Mouse (Mus musculus) CH12.LX (cell line): ENCODE measurements at regions not wholly inside any gene's neighbourhood (a gene's known extent, or its start where the extent isn't known, plus 50 kb on each side); places are given as distances from the start of the nearest gene placed in this dataset.

ENCODE experiments used
- DNase-seq: peaks from one replicate; pipeline ENCODE4 v3.0.0-alpha.2; 2013; ENCODE audit errors: extremely low read depth
- H3K27ac ChIP-seq: 2 replicates; pipeline ENCODE4 v1.5.1; 2012; ENCODE audit warnings: low read depth, mild to moderate bottlenecking, control low read depth, moderate library complexity; ENCODE audit not compliant: insufficient read depth
- H3K27me3 ChIP-seq: replicated peaks from 2 replicates; pipeline ENCODE3; 2012; ENCODE audit warnings: inconsistent platforms
- H3K36me3 ChIP-seq, 2 experiments: replicated peaks in 1 of 2; 2 replicates each; pipeline versions ENCODE3 to v1.6.1; 2012; ENCODE audit warnings: inconsistent platforms in 1 of 2, low read length in 1 of 2, mild to moderate bottlenecking in 1 of 2, mixed read lengths in 1 of 2, moderate library complexity in 1 of 2; ENCODE audit not compliant: control insufficient read depth in 1 of 2, insufficient read depth in 1 of 2
- H3K4me1 ChIP-seq, 2 experiments: 2 replicates each; pipeline ENCODE4 v1.6.1; 2012; ENCODE audit warnings: inconsistent platforms in 1 of 2, moderate library complexity in 1 of 2; ENCODE audit not compliant: insufficient read depth in 2 of 2, control insufficient read depth in 1 of 2
- H3K4me2 ChIP-seq: 2 replicates; pipeline ENCODE4 v1.6.1; 2012; ENCODE audit warnings: low read depth, mild to moderate bottlenecking, control low read depth; ENCODE audit not compliant: poor library complexity, insufficient read depth, severe bottlenecking
- H3K4me3 ChIP-seq, 3 experiments: fragments of 150-350 bp in 1 of 3; sonication (generic) in 1 of 3; replicated peaks in 1 of 3; 2 replicates each; pipeline versions ENCODE3 to v1.5.1; 2011 to 2012; ENCODE audit warnings: low read depth in 2 of 3, low read length in 2 of 3, mild to moderate bottlenecking in 2 of 3, moderate library complexity in 2 of 3, control low read depth in 1 of 3, improper control_type of control experiment in 1 of 3, inconsistent platforms in 1 of 3, mixed read lengths in 1 of 3; ENCODE audit not compliant: poor library complexity in 1 of 3
- H3K79me2 ChIP-seq: replicated peaks from 2 replicates; pipeline ENCODE4 v1.6.1; 2012; ENCODE audit warnings: mild to moderate bottlenecking, moderate library complexity; ENCODE audit not compliant: control insufficient read depth, poor library complexity, insufficient read depth, severe bottlenecking; ENCODE audit errors: extremely low read depth
- H3K9ac ChIP-seq: 2 replicates; pipeline ENCODE4 v1.6.1; 2012; ENCODE audit warnings: low read depth, mild to moderate bottlenecking, control low read depth, moderate library complexity; ENCODE audit not compliant: insufficient read depth
- H3K9me3 ChIP-seq: replicated peaks from 2 replicates; pipeline ENCODE3; 2012; ENCODE audit warnings: low read length, inconsistent platforms, mixed read lengths
- BHLHE40 ChIP-seq: IDR thresholded peaks from 2 replicates; pipeline ENCODE4 v1.6.1; 2011; ENCODE audit warnings: mild to moderate bottlenecking, low read depth, low read length, improper control_type of control experiment
- ELF1 ChIP-seq: IDR thresholded peaks from 2 replicates; pipeline ENCODE4 v1.6.1; 2014; ENCODE audit warnings: low read depth, mild to moderate bottlenecking, inconsistent platforms, low read length, improper control_type of control experiment
- GABPA ChIP-seq: IDR thresholded peaks from 2 replicates; pipeline ENCODE4 v1.6.1; 2012; ENCODE audit warnings: low read depth, low read length, improper control_type of control experiment, inconsistent platforms; ENCODE audit not compliant: insufficient replicate concordance
- IRF4 ChIP-seq: IDR thresholded peaks from 2 replicates; pipeline ENCODE4 v1.6.1; 2014; ENCODE audit warnings: low read depth, mild to moderate bottlenecking, inconsistent platforms, low read length, improper control_type of control experiment
- MAFK ChIP-seq: IDR thresholded peaks from 2 replicates; pipeline ENCODE4 v1.6.1; 2011; ENCODE audit warnings: low read length, improper control_type of control experiment; ENCODE audit not compliant: insufficient replicate concordance
- MAZ ChIP-seq: IDR thresholded peaks from 2 replicates; pipeline ENCODE4 v1.6.1; 2012; ENCODE audit warnings: low read depth, mild to moderate bottlenecking, inconsistent platforms, low read length, improper control_type of control experiment, moderate library complexity
- MEF2A ChIP-seq: IDR thresholded peaks from 2 replicates; pipeline ENCODE4 v1.6.1; 2014; ENCODE audit warnings: low read depth, mild to moderate bottlenecking, inconsistent platforms, low read length, improper control_type of control experiment, borderline replicate concordance
- NELFE ChIP-seq: IDR thresholded peaks from 2 replicates; pipeline ENCODE4 v1.6.1; 2011; ENCODE audit warnings: low read depth, low read length, improper control_type of control experiment
- POLR2A ChIP-seq: IDR thresholded peaks from 2 replicates; pipeline ENCODE4 v1.6.1; 2011; ENCODE audit warnings: low read depth, mild to moderate bottlenecking, improper control_type of control experiment, low read length
- RAD21 ChIP-seq: IDR thresholded peaks from 2 replicates; pipeline ENCODE4 v1.6.1; 2011; ENCODE audit warnings: low read depth, mild to moderate bottlenecking, low read length, improper control_type of control experiment, moderate library complexity
- TCF12 ChIP-seq: IDR thresholded peaks from 2 replicates; pipeline ENCODE4 v1.6.1; 2014; ENCODE audit warnings: low read depth, mild to moderate bottlenecking, inconsistent platforms, low read length, improper control_type of control experiment
- USF1 ChIP-seq: IDR thresholded peaks from 2 replicates; pipeline ENCODE4 v1.6.1; 2014; ENCODE audit warnings: low read depth, mild to moderate bottlenecking, inconsistent platforms, low read length, improper control_type of control experiment
- ZKSCAN1 ChIP-seq: IDR thresholded peaks from 2 replicates; pipeline ENCODE4 v1.6.1; 2012; ENCODE audit warnings: low read depth, inconsistent platforms, low read length, improper control_type of control experiment, borderline replicate concordance
- ZMIZ1 ChIP-seq: IDR thresholded peaks from 2 replicates; pipeline ENCODE4 v1.6.1; 2012; ENCODE audit warnings: low read depth, mild to moderate bottlenecking, inconsistent platforms, low read length, improper control_type of control experiment
- ZNF384 ChIP-seq: IDR thresholded peaks from 2 replicates; pipeline ENCODE4 v1.6.1; 2012; ENCODE audit warnings: low read depth, low read length, improper control_type of control experiment, inconsistent platforms
- dilution Hi-C: fragments of 300-500 bp; cut with MboI; formaldehyde crosslinking; loops from 2 replicates; pipeline ENCODE4 v1.14.3; 2020; ENCODE audit warnings: low sequenced_read_pairs; ENCODE audit not compliant: extremely low pct_unique_long_range_greater_than_20kb, extremely low pct_ligation_motif_present
- in situ Hi-C: fragments of 300-500 bp; cut with MboI; formaldehyde crosslinking; loops from 3 replicates; pipeline ENCODE4 v1.14.3; 2019; ENCODE audit warnings: low sequenced_read_pairs, low pct_ligation_motif_present, low pct_unique_long_range_greater_than_20kb, mixed read lengths

DNA sequence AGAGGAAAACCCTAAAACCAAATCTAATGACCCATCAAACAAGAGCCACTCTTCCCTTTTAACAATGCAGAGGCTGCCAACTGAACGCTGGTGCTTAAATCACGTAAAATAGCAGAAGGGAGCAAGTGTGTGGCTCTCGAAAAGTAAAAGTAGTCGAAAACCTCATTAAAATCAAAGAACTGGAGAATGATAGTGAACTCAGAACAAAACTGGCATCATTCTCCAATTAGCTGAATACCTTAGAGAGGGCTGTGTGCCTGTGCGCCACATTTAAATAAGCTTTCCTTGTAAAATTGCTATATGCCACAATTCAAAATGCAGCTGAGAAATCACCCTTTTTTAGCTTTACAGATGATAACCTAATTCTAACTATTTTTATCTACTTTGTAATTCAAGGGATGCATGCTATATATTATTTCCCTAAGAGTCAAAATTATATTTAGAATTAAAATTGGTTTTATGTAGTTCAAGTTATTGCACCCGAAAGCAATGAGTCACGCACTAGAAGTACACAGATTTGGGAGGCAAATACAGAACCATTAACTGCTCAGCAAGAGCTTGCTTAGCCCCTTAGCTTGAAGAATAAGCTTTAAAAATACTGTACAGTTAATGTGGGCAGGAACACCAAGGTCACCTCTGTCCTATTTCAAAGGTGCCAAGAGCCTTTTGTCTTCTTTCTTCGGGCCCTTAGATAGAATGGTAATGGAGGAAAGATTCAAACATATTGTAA lies 327.4 kb upstream of the Cited2 start:
- dilution Hi-C loops (no loop called here), in situ Hi-C loops (no loop called here)
- Histone ChIP-seq H3K9me3 (peaks cover 11% of the 10 kb centered on the region), H3K27me3 (no peaks in the 10 kb centered on the region), H3K4me1 (no peaks in the 10 kb centered on the region), H3K4me3 (no peak overlapping the region), H3K36me3 (no peaks in the 10 kb centered on the region), H3K9ac (no peak overlapping the region), H3K27ac (no peak overlapping the region), H3K79me2 (no peaks in the 10 kb centered on the region), H3K4me2 (no peak overlapping the region)
- DNase-seq: no peak
- TF ChIP-seq ZKSCAN1 (no peak), RAD21 (no peak), MEF2A (no peak), ZNF384 (no peak), USF1 (no peak), BHLHE40 (no peak), ZMIZ1 (no peak), POLR2A (no peak), TCF12 (no peak), NELFE (no peak), MAZ (no peak), MAFK (no peak), IRF4 (no peak), GABPA (no peak), ELF1 (no peak)

DNA sequence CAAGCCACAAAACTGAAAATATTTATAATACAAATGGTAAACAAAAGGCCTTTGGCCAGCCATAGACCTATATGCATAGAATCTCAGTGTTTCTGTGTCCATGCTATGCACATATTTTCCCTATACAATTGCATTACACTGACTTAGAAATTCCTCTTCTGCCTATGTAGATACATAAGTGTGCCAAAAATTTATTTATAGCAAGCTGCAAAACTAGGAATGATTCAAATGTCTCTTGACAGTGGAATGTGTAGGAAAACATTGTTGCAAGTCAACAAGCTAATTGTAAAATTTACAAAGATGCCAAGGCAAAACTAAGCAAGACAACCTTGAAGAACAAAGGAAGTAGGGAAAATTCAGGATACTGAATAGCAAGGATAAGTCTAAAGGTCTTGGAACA lies 319.1 kb upstream of the Cited2 start:
- no peaks in the 10 kb centered on the region for H3K79me2 ChIP-seq
- H3K27ac ChIP-seq: no peak overlapping the region
- H3K9me3 ChIP-seq: no peaks in the 10 kb centered on the region
- H3K36me3 ChIP-seq: no peaks in the 10 kb centered on the region
- dilution Hi-C loops (no loop called here), in situ Hi-C loops (no loop called here)
- TF ChIP-seq ZKSCAN1 (no peak), TCF12 (no peak)
- no peak overlapping the region for H3K4me3 ChIP-seq
- DNase-seq: no peak
- no peak overlapping the region for H3K9ac ChIP-seq
- H3K27me3 ChIP-seq: no peaks in the 10 kb centered on the region
- no peaks in the 10 kb centered on the region for H3K4me1 ChIP-seq
- no peak overlapping the region for H3K4me2 ChIP-seq
